Mouse (Mus musculus): ENCODE measurements at regions not wholly inside any gene's neighbourhood (a gene's known extent, or its start where the extent isn't known, plus 50 kb on each side); places are given as distances from the start of the nearest gene placed in this dataset.

DNA sequence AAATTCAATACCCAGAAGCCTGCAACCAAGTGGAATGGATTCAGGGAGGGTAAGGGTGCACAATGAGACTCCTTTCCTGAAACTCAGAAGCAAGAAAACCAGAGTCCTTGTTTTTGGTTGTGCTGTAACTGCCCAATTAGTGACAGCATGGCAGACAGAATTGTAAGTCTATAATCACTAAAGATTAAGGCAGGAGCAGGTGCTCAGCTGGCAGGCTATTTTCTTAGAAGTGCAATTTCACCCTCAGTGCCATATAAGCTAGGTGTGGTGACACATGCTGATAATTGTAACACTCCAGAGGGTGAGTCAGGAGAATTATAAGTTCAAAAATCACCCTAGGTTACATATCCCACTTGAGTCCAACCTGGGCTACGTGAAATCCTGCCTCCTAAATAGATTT is 714.2 kb upstream of the Nrsn1 start:
- TF ChIP-seq CTCF (IDR thresholded peaks at IDR 0.05; ENCODE audit: low read depth) (no peak), EP300 (IDR thresholded peaks at IDR 0.05; ENCODE audit: low read depth) (no peak)

Measured in heart, postnatal 0 days (tissue).